Mouse (Mus musculus) left cerebral cortex, postnatal 10 days (tissue): Measurements from ENCODE around the gene Aldh4a1. TPM values are rescaled to one million over a fixed set of nuclear protein-coding genes. Genes with fewer than 3 reads are reported as not detected.

Experiments
- DNase-seq, 2 experiments: peaks; one replicate each; pipeline ENCODE4 v3.0.0; 2021 to 2022; ENCODE audit warnings: low spot score in 2 of 2, mixed read lengths in 1 of 2; ENCODE audit errors: extremely low spot score in 1 of 2
- intact Hi-C: fragments of 180-260 bp; cut with DNase I; formaldehyde crosslinking; loops from one replicate; pipeline ENCODE4 v1.15.1; 2025
- total RNA-seq, 2 experiments: library from RNA; stranded (reverse); gene quantifications; 2 replicates each; pipeline ENCODE4 v1.2.3; 2021

The Aldh4a1 gene
- total RNA-seq = 10 to 100 TPM; 18.4 to 19.1 TPM

DNA sequence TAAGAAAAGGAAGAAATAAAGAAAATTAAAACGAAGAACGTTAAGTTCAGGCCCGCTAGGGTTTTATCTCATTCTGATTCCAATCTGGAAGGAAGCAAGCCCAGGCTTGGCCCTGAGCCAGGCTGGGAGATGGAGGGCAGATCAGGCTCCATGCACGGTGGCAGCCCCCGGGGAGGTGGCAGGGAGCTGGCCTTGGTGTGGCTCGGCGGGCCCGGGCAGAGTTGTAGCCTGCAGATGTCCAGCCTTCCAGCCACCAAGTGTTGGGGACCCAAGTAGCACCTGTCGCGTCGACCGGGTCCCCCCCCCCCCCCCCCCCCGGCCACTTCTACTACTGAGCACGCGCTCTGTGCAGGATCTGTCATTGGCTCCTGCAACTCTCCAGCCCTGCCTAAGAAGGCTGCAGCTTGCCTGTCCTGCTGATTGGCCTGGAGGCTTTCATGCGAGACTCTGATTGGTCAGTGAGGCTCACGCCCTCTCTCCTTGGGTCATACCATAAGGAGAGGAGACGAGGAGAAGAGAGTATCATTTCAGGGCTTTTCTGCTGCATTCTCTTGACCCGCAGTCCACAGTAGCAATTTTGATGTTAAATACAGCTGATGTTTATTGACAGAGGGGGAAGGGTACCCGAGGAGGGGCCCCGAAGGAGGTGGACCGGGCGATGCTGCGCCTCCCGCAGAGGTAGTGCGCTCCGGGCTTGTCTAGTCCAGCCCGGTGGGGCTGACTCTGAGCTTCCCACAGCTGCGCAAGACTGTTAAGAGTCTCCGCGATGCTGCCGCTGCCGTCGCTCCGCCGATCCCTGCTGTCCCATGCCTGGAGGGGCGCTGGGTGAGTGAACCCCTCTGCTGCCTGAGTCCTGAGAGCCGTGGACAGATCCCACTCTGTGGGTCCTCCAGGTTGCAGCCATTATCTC lies at the start of gene Aldh4a1:
Gene Aldh4a1 (plus strand): TSS at position 494 of the 910 bp plus-strand sequence.
- intact Hi-C loops = loop anchor here (2.0 kb wide), 1 partner anchor 48 kb away; no protein-coding TSS in a partner anchor
- peak; percentile 92 to 96 for DNase-seq

DNA sequence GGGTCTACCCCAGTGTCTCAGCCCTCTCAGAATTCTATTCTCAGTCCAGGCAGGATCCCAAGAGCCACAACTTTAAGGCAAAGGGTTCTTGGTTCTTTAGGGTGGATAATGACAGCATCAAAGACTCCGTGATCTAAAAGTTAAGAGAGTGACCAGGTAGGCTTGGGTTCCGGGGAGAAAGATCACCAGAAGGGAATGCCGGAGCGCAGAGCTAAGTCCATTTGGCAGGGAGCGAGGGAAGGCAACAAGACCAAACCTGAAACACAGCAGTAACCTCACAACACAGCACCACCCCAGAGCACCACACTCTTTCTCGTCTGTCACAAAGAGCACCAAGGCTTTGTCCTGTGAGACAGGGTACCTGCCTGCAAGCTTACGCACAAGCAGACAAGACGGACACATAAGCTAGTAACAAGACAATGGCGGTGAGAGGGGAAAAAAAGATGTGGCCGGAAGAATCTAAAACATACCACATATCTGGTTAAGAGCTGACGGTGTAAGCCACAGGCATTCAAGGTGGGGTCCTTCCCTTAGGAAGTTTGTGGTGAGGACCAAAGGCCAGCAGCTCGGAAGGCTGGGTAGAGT lies 49.6 kb upstream of the Aldh4a1 start:
- intact Hi-C loops = loop anchor here (5.0 kb wide), 1 partner anchor 66 kb away; no protein-coding TSS in a partner anchor
- peak in 1 of 2 experiments; percentile 18 for DNase-seq

DNA sequence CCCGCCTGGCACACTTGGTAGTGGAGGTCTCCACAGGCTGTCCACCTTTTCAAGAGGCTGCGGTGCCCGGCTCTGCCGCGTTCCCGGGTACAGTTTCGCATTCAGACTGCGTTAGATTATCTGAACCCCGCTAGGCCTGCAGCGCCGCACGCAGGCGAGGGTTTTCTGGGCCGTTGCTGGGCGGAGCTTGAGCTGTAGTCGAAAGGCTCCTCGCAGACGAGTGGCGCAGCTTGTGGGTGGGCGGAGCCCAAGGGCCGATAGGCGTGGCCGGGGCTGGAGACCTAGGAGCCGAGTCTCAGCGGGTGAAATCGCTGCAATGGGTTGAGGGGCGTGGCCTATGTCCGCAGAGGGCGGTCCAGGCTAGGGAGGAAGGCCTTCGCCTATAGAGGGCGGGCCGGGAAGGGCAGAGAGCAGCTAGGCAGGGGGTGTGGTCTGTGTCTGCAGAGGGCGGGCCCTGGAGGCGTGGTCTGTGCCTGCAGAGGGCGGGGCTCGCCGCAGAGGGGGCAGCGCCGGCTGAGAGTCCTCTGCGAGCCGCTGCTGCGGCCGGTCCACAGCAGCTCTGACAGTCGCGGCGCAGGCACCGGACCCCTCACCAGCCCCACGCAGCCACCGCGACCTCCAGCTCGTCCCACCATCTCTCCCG lies 48.4 kb upstream of the Aldh4a1 start:
- peak; percentile 96 to 99 for DNase-seq
- intact Hi-C loops = loop anchor here (2.0 to 5.0 kb wide), 2 partner anchors 49 to 67 kb away; partner anchors contain the start of gene Aldh4a1

DNA sequence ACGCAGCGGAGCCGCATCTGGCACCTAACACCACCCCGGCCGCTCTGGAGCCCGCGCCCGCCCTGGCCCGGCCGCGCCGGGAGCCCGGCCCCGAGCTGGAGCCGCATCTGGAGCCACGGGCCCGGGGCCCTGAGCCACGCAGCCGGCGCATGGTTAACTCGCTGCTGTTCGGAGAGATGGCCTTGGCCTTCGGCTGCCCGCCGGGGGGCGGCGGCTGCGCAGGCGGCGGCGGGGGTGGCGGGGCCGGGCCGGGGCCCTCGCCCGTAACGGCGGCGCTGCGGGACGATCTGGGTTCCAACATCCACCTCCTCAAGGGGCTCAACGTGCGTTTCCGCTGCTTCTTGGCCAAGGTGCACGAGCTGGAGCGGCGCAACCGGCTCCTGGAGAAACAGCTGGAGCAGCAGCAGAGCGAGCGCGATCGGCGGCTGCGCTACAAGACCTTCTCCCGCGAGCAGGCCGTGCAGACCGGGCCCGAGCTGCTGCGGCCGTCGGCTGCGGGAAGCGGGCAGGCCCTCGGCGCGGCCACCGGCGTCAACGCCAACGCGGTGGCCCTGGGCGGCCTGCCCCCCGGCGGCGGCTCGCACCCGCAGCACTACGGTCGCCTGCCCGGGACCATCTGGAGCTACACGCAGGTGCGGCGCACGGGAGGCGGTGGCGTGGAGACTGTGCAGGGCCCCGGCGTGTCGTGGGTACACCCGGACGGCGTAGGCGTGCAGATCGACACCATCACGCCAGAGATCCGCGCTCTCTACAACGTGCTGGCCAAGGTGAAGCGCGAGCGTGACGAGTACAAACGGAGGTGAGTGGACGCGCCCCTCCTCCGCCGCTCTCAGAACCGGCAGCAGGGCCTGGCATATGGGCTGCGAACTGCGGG lies 47.6 kb upstream of the Aldh4a1 start:
- intact Hi-C loops = loop anchor here (2.0 to 5.0 kb wide), 3 partner anchors 37 to 68 kb away; partner anchors contain the start of gene Aldh4a1
- peak in 1 of 2 experiments; percentile 75 for DNase-seq

DNA sequence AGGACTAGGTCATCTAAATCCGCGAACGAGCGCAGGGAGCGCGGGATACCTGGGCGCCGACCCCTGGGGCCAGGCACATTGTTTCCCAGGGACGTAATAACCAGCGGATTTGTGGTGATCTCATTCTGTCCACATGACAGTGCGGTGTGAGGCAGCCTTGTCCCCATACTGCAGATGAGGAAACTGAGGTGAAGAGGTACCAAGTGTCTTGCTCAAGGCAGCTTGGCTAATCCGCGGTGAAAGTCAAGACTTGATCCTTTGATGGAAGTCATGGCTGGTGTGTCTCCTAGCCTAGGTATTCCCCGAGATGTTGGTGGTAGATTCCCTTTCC lies 47.0 kb upstream of the Aldh4a1 start:
- intact Hi-C loops = loop anchor here (2.0 to 5.0 kb wide), 2 partner anchors 37 to 47 kb away; partner anchors contain the start of gene Aldh4a1
- DNase-seq = no peak

DNA sequence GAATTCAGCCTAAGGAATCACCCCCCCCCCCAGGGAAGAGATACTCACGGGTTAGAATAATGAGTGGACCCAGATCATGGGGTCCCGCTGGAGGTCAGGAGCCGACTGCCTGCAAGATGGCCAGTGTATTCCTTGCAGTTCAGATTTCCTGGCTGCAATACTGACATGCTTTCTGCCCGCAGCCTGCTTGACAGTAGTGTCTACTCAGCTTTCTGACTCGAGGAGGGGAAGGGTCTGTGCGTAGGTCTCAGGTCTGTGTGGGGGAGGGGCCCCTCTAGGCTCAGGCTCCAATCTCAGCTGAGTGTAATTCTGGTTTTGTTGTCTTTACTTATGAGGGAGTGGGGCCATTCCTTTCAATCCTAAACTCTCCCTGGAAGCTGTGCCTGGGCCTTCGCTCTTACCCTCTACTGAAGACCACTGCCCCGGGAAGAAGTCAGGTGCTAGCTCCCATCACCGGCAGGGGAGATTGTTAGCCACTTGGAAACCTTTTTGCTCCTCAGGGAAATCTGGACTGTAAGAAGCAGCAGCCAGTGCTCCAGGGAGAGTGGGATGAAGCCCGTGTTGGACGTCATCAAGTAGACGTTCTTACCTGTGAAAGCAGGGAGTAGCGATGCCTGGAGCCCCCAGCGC lies 46.3 kb upstream of the Aldh4a1 start:
- intact Hi-C loops = loop anchor here (5.0 kb wide), 1 partner anchor 36 kb away; no protein-coding TSS in a partner anchor
- DNase-seq = no peak

DNA sequence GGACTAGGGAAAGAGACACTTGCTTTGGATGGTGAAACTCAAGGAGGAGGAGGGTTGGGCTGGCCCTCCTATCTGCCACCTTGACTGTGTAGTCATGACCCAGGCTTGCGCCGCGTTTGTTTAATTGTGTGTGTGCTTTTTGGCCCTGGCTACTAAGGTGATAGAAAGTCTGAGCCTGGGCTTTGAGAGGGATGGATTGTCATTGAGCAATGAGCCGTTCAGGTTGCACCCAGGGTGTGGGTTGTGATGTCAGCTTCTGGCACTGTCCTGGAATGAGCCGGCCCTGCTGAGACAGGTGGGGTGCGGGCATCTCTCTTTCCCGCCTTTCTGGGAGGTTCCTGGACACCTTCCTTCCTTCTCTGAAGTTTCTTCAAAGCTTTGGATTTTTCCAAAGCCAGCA lies 45.7 kb upstream of the Aldh4a1 start:
- DNase-seq = no peak
- intact Hi-C loops = loop anchor here (5.0 kb wide), 1 partner anchor 35 kb away; no protein-coding TSS in a partner anchor

DNA sequence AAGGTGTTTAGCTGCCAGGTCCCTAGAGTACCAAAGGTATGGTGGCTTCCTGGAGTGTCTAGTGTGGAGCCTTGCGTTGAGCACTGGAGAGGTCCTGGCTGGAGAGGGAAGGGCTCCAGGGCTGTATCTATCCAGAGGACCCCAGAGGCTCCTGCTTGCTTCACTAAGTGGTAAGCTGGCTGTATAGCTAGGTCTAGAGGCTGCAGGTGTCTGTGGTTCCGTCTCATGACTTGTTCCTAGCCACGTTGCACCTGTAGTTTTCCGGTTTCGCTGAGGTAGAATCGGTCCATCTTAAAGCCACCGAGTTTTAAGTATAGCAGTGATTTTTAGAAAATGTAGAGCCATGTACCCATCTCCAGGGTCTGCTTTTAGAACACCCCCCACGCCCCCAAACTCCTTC lies 44.3 kb upstream of the Aldh4a1 start:
- intact Hi-C loops = loop anchor here (5.0 kb wide), 1 partner anchor 34 kb away; no protein-coding TSS in a partner anchor
- no peak for DNase-seq

- intact Hi-C loops = loop anchor here (5.0 kb wide), 1 partner anchor 33 kb away; no protein-coding TSS in a partner anchor
These were observed 43.7 kb upstream of the Aldh4a1 start for GRCm38 (mm10) chr4:139579003-139579402.

GRCm38 (mm10) chr4:139579466-139579865 lies 43.2 kb upstream of the Aldh4a1 start:
- intact Hi-C loops = loop anchor here (5.0 kb wide), 1 partner anchor 33 kb away; no protein-coding TSS in a partner anchor
- no peak for DNase-seq

More at GRCm38 (mm10) chr4:139579003-139579402, 43.7 kb upstream of the Aldh4a1 start:
- no peak for DNase-seq

- intact Hi-C loops = no loop called here
These were observed 41.9 kb upstream of the Aldh4a1 start for GRCm38 (mm10) chr4:139580663-139581336.

DNA sequence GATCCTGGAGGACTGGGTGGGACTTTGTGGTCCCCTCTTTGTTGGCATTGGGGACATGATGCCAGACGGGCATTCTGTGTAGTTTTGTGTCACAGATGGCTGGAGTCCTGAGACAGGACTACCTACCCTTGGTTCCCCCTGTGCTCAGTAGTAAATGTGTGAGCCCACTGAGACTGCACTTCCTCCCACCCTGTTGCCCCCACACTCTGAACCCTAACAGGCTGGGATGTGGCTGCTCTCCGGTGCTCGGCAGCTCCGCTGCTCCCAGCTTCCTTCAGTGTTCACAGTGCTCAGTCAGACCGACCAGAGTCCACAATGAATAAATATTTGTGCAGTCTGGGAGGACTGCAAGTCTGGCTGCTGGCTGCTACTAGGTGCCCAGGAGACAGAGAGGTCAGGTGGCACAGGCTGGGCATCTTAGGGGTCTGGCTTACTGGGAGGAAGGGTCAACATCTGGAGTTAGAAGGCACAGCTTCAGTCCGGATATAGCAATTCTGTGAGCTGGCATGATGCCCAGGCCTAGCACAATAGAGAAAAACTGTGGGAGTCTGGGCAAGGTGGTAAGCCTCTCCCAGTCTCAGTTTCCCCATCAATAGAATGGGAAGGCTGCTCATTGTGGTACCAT lies 41.1 kb upstream of the Aldh4a1 start:
- peak in 1 of 2 experiments; percentile 70 for DNase-seq
- intact Hi-C loops = no loop called here

More at GRCm38 (mm10) chr4:139580663-139581336, 41.9 kb upstream of the Aldh4a1 start:
- DNase-seq = peak in 1 of 2 experiments; percentile 63

GRCm38 (mm10) chr4:139582346-139582745 lies 40.3 kb upstream of the Aldh4a1 start:
- DNase-seq = no peak
- intact Hi-C loops = no loop called here

DNA sequence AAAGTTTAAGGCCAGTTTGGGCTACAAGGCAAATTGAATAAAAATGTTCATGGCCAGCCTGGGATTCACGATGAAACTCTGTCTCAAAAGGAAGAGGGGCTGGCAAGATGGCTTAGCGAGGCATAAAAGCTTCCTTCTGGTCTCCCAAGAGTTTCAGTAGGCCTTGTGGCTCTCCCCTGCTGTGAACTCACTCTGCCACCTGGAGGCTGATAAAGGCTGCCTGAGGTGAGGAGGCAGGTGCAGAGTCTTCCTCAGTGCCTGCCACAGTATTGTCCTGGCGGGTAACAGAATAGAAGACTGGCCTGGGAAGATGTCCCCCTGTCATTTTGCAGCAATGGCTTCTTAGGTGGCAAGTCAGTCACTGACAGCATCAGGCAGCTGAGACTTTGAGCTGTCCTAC lies 39.8 kb upstream of the Aldh4a1 start:
- intact Hi-C loops = no loop called here
- no peak for DNase-seq

DNA sequence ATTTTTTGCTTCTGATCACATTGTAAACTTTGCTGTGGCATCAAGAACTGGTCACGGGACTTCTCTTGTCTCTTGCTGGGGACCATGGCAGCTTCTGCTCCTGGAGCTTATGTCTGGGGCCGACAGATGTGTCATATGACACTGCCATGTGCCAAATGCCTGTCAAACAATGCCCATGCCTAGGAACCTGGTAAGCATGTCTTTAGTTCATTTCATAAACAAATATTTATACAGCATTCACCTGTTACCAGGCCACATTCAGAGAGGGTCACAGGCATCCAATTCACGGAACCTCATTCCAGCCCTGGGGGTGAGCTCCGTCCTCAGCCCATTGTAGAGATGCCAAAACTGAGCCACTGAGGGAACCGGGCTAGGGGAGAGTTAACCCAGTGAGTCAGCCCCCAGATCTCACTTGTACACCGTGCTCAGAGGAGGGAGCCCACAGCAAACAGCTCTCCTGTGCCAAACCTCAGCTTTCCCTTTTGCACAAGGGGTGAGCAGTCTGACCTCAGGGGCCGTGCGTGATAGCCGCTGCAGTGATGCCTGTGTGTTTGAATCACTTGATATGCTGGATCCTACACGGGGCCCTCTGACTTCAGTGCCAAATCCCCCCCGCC lies 38.9 kb upstream of the Aldh4a1 start:
- intact Hi-C loops = no loop called here
- DNase-seq = no peak

DNA sequence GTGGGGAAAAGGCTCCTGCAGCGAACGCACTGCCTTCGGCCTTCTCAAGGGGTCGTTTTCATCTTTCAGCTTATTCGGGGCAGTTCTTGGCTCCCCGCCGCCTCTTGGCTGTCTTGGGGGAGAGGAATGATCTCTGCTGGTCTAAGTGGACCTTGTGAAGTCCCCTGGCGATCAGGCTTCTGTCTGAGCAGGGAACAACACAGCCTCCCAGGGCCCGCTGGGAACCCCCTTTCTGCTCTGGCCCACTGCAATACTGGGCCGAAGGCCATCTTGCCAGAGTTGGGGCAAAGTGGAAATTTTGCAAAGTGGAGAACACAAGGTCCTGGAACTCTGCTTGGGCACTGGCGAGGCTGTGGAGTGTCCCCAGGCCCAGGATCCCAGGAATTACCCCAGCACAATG lies 38.0 kb upstream of the Aldh4a1 start:
- intact Hi-C loops = no loop called here
- no peak for DNase-seq
